Mouse (Mus musculus) 416B (cell line): Measurements from ENCODE around the gene Tktl2.

Experiments
- DNase-seq: peaks from one replicate; pipeline ENCODE4 v3.0.0; 2011; ENCODE audit warnings: low read depth

Tktl2 gene

DNA sequence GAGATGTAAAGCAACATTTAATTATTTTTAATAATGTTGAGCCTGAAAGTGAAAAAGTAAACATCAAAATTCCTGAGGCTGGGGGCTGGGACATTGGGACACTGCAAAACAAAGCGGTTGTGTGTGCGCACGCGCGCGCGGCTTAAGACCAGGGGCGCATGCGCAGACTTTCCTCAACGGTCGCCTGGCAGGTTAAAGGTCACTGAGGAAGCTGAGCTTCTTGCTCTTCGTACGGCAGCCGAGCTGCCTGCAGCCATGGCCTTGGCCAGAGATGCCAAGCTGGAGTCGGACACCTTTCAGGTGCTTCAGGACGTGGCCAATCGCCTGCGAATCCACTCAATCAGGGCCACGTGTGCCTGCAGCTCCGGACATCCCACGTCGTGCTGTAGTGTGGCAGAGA lies at the start of gene Tktl2:
Gene Tktl2 (plus strand): TSS at position 220 of the 400 bp plus-strand sequence.
- no peak for DNase-seq

DNA sequence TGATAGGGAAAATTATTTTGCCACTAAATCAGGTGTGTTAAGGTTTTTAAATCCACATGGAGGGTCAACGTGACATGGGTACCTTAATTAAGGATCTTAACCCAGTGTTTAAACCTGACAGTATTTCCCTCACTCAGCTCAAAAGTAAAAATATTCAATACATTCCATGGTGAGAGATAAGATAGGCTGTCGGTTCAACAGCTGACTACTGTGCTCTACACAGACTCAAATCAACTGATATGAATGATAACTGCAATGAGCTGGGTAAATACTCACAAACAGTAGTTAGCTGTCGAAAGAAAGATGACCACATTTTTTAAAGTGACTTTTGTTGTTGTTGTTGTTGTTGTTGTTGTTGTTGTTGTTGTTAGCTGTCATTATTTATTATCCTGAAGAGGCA lies 41.7 kb upstream of the Tktl2 start:
- DNase-seq: no peak

DNA sequence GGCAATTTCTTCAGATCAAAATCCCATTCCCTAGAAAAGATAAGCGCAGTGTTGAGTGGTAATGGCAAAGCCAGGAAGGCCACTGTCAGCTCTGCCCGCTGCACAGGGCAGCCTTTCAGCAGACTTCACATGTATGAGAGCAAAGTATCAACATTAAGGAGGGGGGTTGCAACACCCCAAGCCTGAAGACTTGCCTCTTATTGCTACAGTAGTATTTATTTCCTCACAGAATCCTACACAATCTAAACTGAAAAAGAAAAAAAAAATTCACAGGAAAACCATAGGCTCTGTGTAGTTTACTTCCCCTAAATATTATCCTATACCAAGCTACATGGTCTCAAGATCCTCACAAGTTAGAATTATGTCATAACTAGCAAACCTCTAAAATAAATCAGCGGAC lies 34.7 kb upstream of the Tktl2 start:
- DNase-seq: no peak

DNA sequence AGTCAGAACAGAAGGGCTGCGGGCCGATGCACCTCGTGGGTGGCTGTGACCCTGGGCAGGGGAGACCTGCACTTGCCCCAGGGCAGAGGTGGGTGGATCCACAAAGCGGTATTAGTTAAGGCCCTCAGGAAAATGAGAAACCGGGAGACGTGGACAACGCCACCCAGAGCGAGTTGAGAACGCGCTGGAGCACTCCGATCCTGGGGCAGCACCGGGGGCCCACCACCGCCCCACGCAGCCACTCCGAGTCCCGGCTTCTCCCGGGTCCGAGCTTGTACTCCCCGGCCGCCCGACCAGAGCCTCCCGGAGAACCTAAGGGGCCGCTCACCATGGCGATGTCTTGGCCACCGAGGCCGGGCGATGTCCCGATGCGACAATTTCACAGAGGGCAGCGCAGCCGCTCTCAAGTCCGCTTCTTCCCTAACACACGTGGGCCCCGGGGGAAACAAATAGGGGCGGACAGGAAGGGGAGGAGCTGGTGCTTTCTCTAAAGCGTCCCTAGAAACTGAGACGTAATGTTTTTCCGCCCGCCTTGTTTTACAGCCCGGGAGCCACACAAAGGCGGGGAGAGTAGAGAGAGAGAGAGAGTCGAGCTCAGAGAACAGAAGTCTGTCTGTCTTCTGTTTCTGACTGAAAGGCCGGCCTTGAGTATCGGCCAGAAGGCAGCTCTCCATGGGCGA lies 25.3 kb upstream of the Tktl2 start, which contains the start of gene Tma16:
Gene Tma16 (minus strand): TSS at position 447 of the 680 bp plus-strand sequence.
- peak; percentile 90 for DNase-seq

DNA sequence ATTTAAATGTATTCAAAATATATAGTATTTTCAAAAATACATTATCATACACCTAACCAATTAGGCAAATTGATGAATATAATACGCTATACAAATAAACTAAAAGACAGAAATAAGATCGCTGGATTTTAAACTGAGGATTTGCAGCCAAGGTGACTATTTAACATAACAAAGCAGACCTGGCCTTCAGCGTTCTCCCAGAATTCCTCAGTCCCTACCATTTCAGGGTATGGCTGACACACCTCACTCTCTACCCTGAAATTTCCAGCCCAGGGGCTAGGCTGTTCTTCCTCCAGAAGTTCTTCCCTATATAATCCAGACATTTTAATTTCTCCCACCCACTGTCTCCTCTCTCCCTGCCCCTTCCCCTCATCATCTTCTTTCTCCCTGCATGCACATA lies 23.0 kb upstream of the Tktl2 start:
- DNase-seq: no peak

DNA sequence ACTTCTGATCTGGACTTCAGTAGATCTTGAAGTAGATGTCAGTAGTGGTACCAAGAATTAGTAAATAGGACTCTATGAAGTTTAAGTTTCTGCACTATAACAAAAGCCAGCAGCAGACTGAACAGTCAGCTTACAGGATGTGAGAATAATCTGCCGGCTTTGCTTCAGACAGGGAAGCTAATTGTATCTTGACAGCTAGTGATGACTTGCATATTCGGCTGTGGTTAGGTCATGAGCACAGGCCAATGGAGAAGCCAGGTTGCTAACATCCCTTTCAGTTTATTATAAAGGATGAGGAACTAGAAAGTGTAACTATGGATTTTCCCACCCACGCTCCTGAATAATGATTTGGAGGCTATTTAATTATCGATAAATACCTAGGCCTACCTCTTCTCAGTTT lies 20.9 kb upstream of the Tktl2 start:
- peak; percentile 70 for DNase-seq

DNA sequence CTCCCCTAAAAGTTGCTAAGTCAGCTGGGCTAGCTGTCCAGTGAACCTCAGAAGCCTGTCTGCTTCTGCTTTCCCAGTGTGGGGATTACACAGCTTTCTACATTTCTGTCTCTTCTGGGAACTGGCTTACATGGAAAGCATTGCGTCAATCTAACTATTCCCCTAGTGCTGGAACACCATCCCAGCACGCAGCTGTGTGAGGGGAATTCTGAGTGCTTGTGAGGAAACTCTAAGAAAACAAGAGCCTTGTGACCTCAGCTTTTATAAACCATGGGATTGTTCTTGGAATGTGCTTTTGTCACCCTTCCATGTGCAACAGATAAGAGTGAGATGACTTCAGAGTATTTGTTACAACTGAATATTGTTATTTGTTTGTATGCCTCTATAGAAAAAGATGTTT lies 17.1 kb upstream of the Tktl2 start:
- DNase-seq: no peak

DNA sequence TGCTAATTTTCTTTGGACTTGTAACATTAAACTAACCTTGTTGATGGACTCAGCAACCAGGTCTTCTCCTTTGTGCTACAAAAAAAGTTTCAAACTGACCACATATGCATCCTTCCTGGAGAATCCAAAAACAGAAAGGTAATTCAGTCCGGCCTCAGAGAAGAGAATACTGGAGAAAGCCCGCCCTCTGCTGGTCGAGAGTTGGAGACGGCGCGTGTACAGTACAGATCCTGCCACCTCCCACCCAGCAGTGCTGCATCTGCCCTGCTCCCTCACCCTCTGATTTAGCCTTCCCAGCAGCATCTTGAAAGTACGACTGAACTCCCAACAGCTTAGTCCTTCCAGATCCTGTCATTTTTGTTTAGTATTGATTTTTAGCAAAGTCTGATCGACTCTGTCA lies 15.8 kb upstream of the Tktl2 start:
- DNase-seq: peak; percentile 59

DNA sequence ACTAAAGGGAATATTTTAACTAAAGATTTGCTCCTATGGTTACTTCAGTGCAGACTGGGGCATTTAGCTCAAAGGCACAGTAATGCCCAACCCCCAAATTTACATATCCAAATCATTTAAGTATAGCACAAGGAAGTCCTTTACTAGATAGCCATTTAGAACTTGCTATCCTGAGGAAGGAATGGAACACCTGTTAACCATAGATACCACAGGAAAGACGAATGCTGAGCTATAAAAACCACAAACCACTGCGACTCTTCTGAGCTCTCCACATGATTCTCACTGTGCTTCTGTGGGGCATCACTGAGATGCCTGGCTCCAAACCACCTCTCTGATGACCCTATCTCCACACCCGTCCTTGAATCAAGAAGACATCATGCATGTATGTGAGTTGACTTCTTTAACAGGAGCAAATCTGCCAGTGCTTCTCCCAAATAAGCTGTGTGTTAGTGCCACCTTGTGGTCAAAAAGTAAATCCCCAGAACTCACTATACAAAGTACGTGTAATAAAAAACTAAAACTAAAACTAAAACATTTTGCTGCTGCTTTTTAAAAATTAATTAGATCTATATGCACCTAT lies 14.5 kb upstream of the Tktl2 start:
- DNase-seq: peak; percentile 78

DNA sequence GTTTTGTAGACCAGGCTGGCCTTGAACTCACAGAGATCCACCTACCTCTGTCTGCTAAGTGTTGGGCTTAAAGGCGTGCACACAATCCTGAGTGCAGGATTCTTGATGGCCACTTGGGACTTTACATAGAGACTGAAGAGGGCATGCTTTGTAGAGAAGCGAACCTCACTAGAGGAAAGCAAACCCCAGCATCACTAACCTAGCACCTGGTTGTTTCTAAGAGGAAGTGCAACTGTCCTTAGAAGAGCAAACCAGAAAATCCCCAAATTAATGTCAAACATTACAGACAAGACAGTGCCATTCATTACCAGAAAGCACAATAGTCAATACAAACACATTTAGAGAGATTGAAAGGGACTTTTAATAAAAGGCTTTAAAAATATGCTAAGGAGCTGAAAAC lies 8.2 kb upstream of the Tktl2 start:
- no peak for DNase-seq

DNA sequence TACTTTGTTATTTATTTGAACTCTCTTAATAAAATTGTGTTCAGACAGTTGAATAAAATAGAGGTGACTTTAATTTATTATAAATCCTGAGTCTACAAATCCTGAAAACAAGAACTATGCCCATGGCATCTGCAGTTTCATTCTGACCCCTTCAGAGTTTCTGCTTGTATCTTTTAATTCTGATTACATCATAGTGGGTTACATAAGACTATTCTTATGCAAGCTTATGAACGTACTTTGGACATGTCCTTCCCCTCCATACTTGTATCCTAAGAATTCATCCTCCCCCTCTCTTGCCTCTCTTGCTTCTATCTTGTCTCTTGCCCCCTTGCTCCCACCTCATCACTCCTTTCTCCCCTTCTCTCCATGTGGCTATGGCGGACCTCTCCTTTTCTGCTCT lies 7.6 kb downstream of the Tktl2 start:
- no peak for DNase-seq

DNA sequence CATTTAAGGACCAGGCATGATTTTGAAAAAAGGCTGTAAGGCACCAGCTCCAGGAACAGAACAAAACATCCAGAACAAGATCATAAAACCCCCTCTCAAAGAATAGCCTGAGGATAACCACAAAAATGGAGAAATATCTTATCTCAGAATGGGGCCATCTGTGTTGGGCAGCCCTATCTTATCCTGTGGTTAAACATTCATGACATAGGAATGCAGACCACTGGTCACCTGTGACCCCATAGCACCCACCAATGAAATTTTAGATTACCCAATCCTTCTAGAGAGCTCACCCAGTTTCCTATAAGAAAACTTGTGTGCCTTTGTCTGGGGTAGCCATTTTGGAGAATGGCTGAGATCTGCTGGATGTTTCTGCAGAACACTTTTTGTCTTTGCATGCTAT lies 9.0 kb downstream of the Tktl2 start:
- peak; percentile 77 for DNase-seq

DNA sequence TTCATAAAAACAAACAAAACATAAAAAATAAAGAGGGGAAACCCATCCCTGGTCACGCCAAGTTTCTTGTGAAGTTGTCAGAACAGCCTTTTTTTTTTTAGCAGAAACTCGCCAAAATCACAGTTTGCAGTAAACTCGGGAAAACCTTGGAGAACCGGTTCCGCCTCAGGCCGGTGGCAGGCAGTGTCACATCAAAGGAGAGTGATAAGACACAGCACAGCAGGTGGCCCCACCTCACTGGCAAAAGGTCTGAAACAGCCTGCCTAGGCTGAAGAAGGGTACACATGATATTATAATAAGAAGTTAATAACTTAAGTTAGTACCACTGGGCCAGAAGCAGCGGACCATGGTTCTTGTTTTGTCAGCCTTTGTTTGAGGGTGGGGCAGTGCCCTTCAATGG lies 38.5 kb downstream of the Tktl2 start:
- no peak for DNase-seq
